Mouse (Mus musculus) bone marrow macrophage, adult 2 months (primary cell): Measurements from ENCODE around the gene Gm21987.

Experiments used
- CTCF ChIP-seq: IDR thresholded peaks from 2 replicates; pipeline ENCODE4 v1.5.1; 2012; ENCODE audit warnings: low read depth, mild to moderate bottlenecking, low read length, moderate library complexity
- POLR2A ChIP-seq: IDR thresholded peaks from 2 replicates; pipeline ENCODE4 v1.6.1; 2012; ENCODE audit warnings: mild to moderate bottlenecking, low read depth, low read length, borderline replicate concordance

- TF ChIP-seq POLR2A: no peak
- TF ChIP-seq CTCF: no peak
These were observed 3.0 kb downstream of the Gm21987 start for GRCm38 (mm10) chr16:38349881-38350280.
